Mouse (Mus musculus): ENCODE results near the gene Olfr78. TPM values are rescaled to one million over a fixed set of nuclear protein-coding genes. Genes with fewer than 3 reads are reported as not detected.

Olfr78 gene
- polyA plus RNA-seq (2014; fragmentation: Illumina TruSeq; extraction: RNeasy Lipid Tissue Mini Kit (QIAGEN cat#74804); ENCODE audit: low read depth, low replicate concordance): 0.52 TPM

GRCm38 (mm10) chr7:102759266-102759665 lies at the start of gene Olfr78, which contains the start of gene Olfr560:
Gene Olfr78 (minus strand): TSS chr7:102759471.
Gene Olfr560 (minus strand): TSS chr7:102759366.

GRCm38 (mm10) chr7:102803180-102803579 lies 43.9 kb upstream of the Olfr78 start, which contains the start of gene Olfr564:
Gene Olfr564 (plus strand): TSS chr7:102803480.

GRCm38 (mm10) chr7:102770921-102771320 lies 11.7 kb upstream of the Olfr78 start, which contains the start of gene Olfr561:
Gene Olfr561 (plus strand): TSS chr7:102771221.

DNA sequence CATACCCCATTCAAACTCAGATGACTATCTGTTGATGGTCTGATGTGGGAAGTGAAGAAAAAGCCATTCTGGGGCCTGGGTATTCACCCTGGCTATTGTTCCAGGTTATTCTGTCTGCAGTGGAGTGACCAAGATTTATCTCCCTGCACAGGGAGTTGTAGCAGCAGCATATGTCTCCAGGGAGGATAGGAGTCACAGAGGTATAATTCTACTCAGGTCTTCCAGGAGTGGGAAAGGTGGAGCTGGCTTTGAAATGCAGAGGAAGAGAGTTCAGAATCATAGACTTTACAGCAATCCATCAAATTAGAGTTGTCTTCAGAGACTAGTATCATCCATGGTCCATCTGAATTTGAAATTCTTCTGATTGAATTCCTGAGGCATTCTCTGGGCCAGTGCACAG lies 31.9 kb downstream of the Olfr78 start, which contains the start of gene Olfr559:
Olfr559 (minus strand) TSS at position 101 of the 400 bp plus-strand sequence.

DNA sequence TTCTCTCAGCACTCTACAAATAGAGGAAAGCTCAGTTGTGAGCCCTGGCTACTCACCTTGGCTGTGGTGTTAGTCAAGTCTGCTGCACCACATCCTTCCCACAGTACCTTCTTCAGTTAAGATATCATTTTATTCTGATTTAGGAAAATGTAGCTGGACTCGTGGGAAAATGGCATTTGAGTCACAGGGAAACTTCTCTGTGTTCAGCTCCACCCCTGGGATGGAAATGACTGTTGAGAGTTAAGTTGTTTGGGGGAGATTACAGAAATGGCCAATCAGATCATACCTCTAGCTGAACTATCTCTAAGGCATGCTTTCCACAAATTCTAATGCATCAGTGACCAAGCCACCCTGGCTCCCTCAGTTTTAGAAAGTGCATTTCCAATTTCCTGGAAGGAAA lies 40.3 kb downstream of the Olfr78 start, which contains the start of gene Olfr33:
Olfr33 (minus strand) TSS at position 101 of the 400 bp plus-strand sequence.

GRCm38 (mm10) chr7:102701915-102702314 lies 57.4 kb downstream of the Olfr78 start, which contains the start of gene Olfr558:
Gene Olfr558 (plus strand): TSS chr7:102702215.

DNA sequence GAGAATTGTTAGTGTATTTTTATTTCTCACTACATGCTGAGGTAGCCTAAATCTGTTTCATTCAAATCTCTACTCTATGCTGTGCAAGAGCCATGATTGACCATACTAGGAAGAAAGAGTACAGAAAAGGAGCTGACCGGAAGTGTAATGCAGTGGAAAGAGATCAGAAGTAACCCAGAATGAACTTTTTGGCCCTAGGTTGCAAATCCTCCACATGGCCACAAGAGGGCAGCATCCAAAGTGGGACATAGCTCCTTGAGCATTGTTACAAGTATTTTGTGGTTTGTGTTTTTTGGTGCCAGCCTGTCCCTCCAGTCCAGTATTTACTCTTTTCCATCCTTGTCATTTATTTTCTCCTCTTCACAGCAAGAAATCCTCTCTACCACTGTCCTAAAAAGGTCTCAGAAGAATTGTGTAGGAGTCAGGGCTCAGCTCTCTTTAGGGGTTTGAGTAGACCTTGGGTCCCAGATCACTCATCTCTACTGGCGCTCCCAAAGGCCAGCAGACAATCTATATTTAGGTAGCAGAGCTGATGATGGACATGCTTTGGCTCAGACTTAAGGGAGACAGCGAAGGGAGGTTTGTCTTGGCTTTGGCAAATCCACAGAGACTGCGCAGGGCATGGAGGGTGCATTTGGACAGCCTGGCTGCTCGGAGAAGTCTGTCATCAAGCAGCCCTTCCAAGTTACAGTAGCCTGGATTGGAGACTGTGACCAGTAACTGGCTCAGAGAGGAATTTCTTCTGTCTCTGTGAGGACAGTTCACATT lies 63.7 kb downstream of the Olfr78 start, which contains the start of gene Olfr557:
Olfr557 (plus strand) TSS at position 553 of the 768 bp plus-strand sequence.

Other genes with a start within 250 kb of the Olfr78 start
- gene Olfr547, start 224.7 kb downstream of the Olfr78 start, polyA plus RNA-seq (2014; fragmentation: Illumina TruSeq; extraction: RNeasy Lipid Tissue Mini Kit (QIAGEN cat#74804); ENCODE audit: low read depth, low replicate concordance): not detected
- not detected for gene Olfr548-ps1, start 218.6 kb downstream of the Olfr78 start, polyA plus RNA-seq (2014; fragmentation: Illumina TruSeq; extraction: RNeasy Lipid Tissue Mini Kit (QIAGEN cat#74804); ENCODE audit: low read depth, low replicate concordance)
- gene Olfr549, start 209.6 kb downstream of the Olfr78 start, polyA plus RNA-seq (2014; fragmentation: Illumina TruSeq; extraction: RNeasy Lipid Tissue Mini Kit (QIAGEN cat#74804); ENCODE audit: low read depth, low replicate concordance): not detected
- 17.0 TPM for gene Trim21, start 194.0 kb downstream of the Olfr78 start, polyA plus RNA-seq (2014; fragmentation: Illumina TruSeq; extraction: RNeasy Lipid Tissue Mini Kit (QIAGEN cat#74804); ENCODE audit: low read depth, low replicate concordance)
- gene Olfr550, start 188.0 kb downstream of the Olfr78 start, polyA plus RNA-seq (2014; fragmentation: Illumina TruSeq; extraction: RNeasy Lipid Tissue Mini Kit (QIAGEN cat#74804); ENCODE audit: low read depth, low replicate concordance): not detected
- not detected for gene Olfr551, start 167.6 kb downstream of the Olfr78 start, polyA plus RNA-seq (2014; fragmentation: Illumina TruSeq; extraction: RNeasy Lipid Tissue Mini Kit (QIAGEN cat#74804); ENCODE audit: low read depth, low replicate concordance)
- gene Olfr552, start 161.7 kb downstream of the Olfr78 start, polyA plus RNA-seq (2014; fragmentation: Illumina TruSeq; extraction: RNeasy Lipid Tissue Mini Kit (QIAGEN cat#74804); ENCODE audit: low read depth, low replicate concordance): not detected
- not detected for gene Olfr553, start 141.3 kb downstream of the Olfr78 start, polyA plus RNA-seq (2014; fragmentation: Illumina TruSeq; extraction: RNeasy Lipid Tissue Mini Kit (QIAGEN cat#74804); ENCODE audit: low read depth, low replicate concordance)
- gene Olfr554, start 121.0 kb downstream of the Olfr78 start, polyA plus RNA-seq (2014; fragmentation: Illumina TruSeq; extraction: RNeasy Lipid Tissue Mini Kit (QIAGEN cat#74804); ENCODE audit: low read depth, low replicate concordance): not detected
- gene Olfr555, start 100.6 kb downstream of the Olfr78 start, polyA plus RNA-seq (2014; fragmentation: Illumina TruSeq; extraction: RNeasy Lipid Tissue Mini Kit (QIAGEN cat#74804); ENCODE audit: low read depth, low replicate concordance): not detected
- not detected for gene Olfr556, start 94.6 kb downstream of the Olfr78 start, polyA plus RNA-seq (2014; fragmentation: Illumina TruSeq; extraction: RNeasy Lipid Tissue Mini Kit (QIAGEN cat#74804); ENCODE audit: low read depth, low replicate concordance)
- gene Trim68, start 72.1 kb downstream of the Olfr78 start, polyA plus RNA-seq (2014; fragmentation: Illumina TruSeq; extraction: RNeasy Lipid Tissue Mini Kit (QIAGEN cat#74804); ENCODE audit: low read depth, low replicate concordance): 8.5 TPM
- gene Olfr557, start 63.6 kb downstream of the Olfr78 start, polyA plus RNA-seq (2014; fragmentation: Illumina TruSeq; extraction: RNeasy Lipid Tissue Mini Kit (QIAGEN cat#74804); ENCODE audit: low read depth, low replicate concordance): not detected
- 2.6 TPM for gene Olfr558, start 57.3 kb downstream of the Olfr78 start, polyA plus RNA-seq (2014; fragmentation: Illumina TruSeq; extraction: RNeasy Lipid Tissue Mini Kit (QIAGEN cat#74804); ENCODE audit: low read depth, low replicate concordance)
- gene Olfr33, start 40.4 kb downstream of the Olfr78 start, polyA plus RNA-seq (2014; fragmentation: Illumina TruSeq; extraction: RNeasy Lipid Tissue Mini Kit (QIAGEN cat#74804); ENCODE audit: low read depth, low replicate concordance): not detected
- gene Olfr559, start 32.0 kb downstream of the Olfr78 start, polyA plus RNA-seq (2014; fragmentation: Illumina TruSeq; extraction: RNeasy Lipid Tissue Mini Kit (QIAGEN cat#74804); ENCODE audit: low read depth, low replicate concordance): not detected
- gene Olfr560, start 105 bp downstream of the Olfr78 start, polyA plus RNA-seq (2014; fragmentation: Illumina TruSeq; extraction: RNeasy Lipid Tissue Mini Kit (QIAGEN cat#74804); ENCODE audit: low read depth, low replicate concordance): not detected
- gene Olfr561, start 11.8 kb upstream of the Olfr78 start, polyA plus RNA-seq (2014; fragmentation: Illumina TruSeq; extraction: RNeasy Lipid Tissue Mini Kit (QIAGEN cat#74804); ENCODE audit: low read depth, low replicate concordance): not detected
- gene Olfr564, start 44.0 kb upstream of the Olfr78 start, polyA plus RNA-seq (2014; fragmentation: Illumina TruSeq; extraction: RNeasy Lipid Tissue Mini Kit (QIAGEN cat#74804); ENCODE audit: low read depth, low replicate concordance): not detected
- not detected for gene Olfr566, start 99.3 kb upstream of the Olfr78 start, polyA plus RNA-seq (2014; fragmentation: Illumina TruSeq; extraction: RNeasy Lipid Tissue Mini Kit (QIAGEN cat#74804); ENCODE audit: low read depth, low replicate concordance)
- gene Olfr568, start 117.7 kb upstream of the Olfr78 start, polyA plus RNA-seq (2014; fragmentation: Illumina TruSeq; extraction: RNeasy Lipid Tissue Mini Kit (QIAGEN cat#74804); ENCODE audit: low read depth, low replicate concordance): not detected
- gene Olfr569, start 131.4 kb upstream of the Olfr78 start, polyA plus RNA-seq (2014; fragmentation: Illumina TruSeq; extraction: RNeasy Lipid Tissue Mini Kit (QIAGEN cat#74804); ENCODE audit: low read depth, low replicate concordance): not detected
- not detected for gene Olfr570, start 135.1 kb upstream of the Olfr78 start, polyA plus RNA-seq (2014; fragmentation: Illumina TruSeq; extraction: RNeasy Lipid Tissue Mini Kit (QIAGEN cat#74804); ENCODE audit: low read depth, low replicate concordance)
- not detected for gene Olfr571, start 158.1 kb upstream of the Olfr78 start, polyA plus RNA-seq (2014; fragmentation: Illumina TruSeq; extraction: RNeasy Lipid Tissue Mini Kit (QIAGEN cat#74804); ENCODE audit: low read depth, low replicate concordance)
- not detected for gene Olfr572, start 164.9 kb upstream of the Olfr78 start, polyA plus RNA-seq (2014; fragmentation: Illumina TruSeq; extraction: RNeasy Lipid Tissue Mini Kit (QIAGEN cat#74804); ENCODE audit: low read depth, low replicate concordance)
- gene Olfr573-ps1, start 183.1 kb upstream of the Olfr78 start, polyA plus RNA-seq (2014; fragmentation: Illumina TruSeq; extraction: RNeasy Lipid Tissue Mini Kit (QIAGEN cat#74804); ENCODE audit: low read depth, low replicate concordance): not detected
- gene Olfr574, start 189.0 kb upstream of the Olfr78 start, polyA plus RNA-seq (2014; fragmentation: Illumina TruSeq; extraction: RNeasy Lipid Tissue Mini Kit (QIAGEN cat#74804); ENCODE audit: low read depth, low replicate concordance): not detected
- gene Olfr575, start 199.3 kb upstream of the Olfr78 start, polyA plus RNA-seq (2014; fragmentation: Illumina TruSeq; extraction: RNeasy Lipid Tissue Mini Kit (QIAGEN cat#74804); ENCODE audit: low read depth, low replicate concordance): not detected
- gene Olfr576, start 203.2 kb upstream of the Olfr78 start, polyA plus RNA-seq (2014; fragmentation: Illumina TruSeq; extraction: RNeasy Lipid Tissue Mini Kit (QIAGEN cat#74804); ENCODE audit: low read depth, low replicate concordance): not detected
- gene Olfr577, start 216.5 kb upstream of the Olfr78 start, polyA plus RNA-seq (2014; fragmentation: Illumina TruSeq; extraction: RNeasy Lipid Tissue Mini Kit (QIAGEN cat#74804); ENCODE audit: low read depth, low replicate concordance): not detected
- gene Olfr578, start 229.9 kb upstream of the Olfr78 start, polyA plus RNA-seq (2014; fragmentation: Illumina TruSeq; extraction: RNeasy Lipid Tissue Mini Kit (QIAGEN cat#74804); ENCODE audit: low read depth, low replicate concordance): not detected